ENCODE assay signal across 7 mouse cellular contexts in the genomic region with DNA sequence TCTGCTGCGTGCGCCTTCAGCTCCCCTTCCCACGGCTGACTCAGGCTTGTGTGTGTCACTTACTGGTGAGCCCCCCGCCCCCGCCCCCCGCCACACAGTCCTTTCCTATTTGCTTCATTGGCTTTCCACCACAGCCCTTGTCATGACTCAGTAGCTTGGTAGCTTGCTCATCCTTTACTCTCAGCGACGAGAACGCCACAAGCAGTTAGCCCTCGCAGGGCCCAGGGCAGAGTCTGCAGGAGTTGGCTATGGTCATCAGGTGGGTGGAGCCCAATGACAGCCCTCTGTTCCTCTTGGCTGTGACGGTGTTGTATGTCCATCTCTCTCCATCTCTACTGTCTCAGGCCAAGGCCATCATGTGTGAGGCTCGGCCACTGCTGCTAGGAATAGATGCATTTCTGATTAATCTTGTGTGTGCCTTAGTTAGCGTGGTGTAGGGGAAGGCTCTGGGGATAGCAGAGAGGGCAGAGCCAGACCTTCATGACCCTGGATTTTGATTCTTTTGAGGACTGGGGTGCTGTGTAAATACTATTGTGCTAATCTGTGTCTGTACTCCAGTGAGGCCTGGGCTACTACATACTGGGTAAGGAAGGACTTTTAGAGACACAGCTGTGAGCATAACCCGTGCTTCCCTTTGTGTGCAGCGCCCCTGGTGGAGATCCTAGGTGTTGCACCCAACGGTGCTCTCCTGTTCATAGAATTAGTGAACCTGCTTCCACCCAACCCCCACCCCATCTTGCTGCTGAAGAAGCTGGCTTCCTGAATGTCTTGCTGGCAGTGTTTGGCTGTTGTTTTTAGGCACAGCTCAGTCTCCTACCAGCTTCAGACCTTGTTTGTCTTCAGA. TPM values are rescaled to one million over a fixed set of nuclear protein-coding genes. Genes with fewer than 3 reads are reported as not detected.
DNase-seq lines count a peak whose midpoint lies in the region; ATAC-seq and TF ChIP-seq lines count a peak whose summit lies in the region.

No protein-coding gene starts in this region.

- TF ChIP-seq CTCF in kidney, adult 2 months (conservative IDR thresholded peaks at IDR 0.05; ENCODE audit: insufficient read depth, insufficient read length, low read depth, low read length): peak; percentile 85

- peak; percentile 84 for ATAC-seq in midbrain, embryonic 16.5 days

- H3K36me3 ChIP-seq in kidney, adult 2 months (ENCODE audit: control insufficient read depth, insufficient read depth, low read length): no peaks in the 10 kb centered on the region
- H3K36me3 ChIP-seq in limb, embryonic 10.5 days: 0 out of 2 replicates have a peak, but pooled peaks cover 3% of the 10 kb centered on the region
- no peaks in the 10 kb centered on the region for H3K36me3 ChIP-seq in midbrain, embryonic 16.5 days (ENCODE audit: control insufficient read depth, insufficient read depth, low read length)

- no peak for TF ChIP-seq POLR2A in kidney, adult 2 months (IDR thresholded peaks at IDR 0.05; ENCODE audit: low read depth, low read length)

- H3K9ac ChIP-seq in midbrain, embryonic 16.5 days (ENCODE audit: low read depth, low read length): 0 out of 2 replicates have a peak overlapping the region, but pooled peaks have one; percentile 1

- H3K27me3 ChIP-seq in kidney, adult 2 months (replicated peaks; ENCODE audit: control insufficient read depth, insufficient read depth, low read length): no peaks in the 10 kb centered on the region
- H3K27me3 ChIP-seq in limb, embryonic 10.5 days (ENCODE audit: low read depth, poor library complexity, severe bottlenecking): peaks cover 43% of the 10 kb centered on the region
- H3K27me3 ChIP-seq in midbrain, embryonic 16.5 days (ENCODE audit: control insufficient read depth, insufficient read depth, low read depth, low read length): no peaks in the 10 kb centered on the region

- H3K4me1 ChIP-seq in kidney, adult 2 months (ENCODE audit: control insufficient read depth, insufficient read depth, low read length): peaks cover 24% of the 10 kb centered on the region; the same call in 1 of the 2 replicates
- peaks cover 68% of the 10 kb centered on the region for H3K4me1 ChIP-seq in limb, embryonic 10.5 days
- no peaks in the 10 kb centered on the region; the same call in 1 of the 2 replicates for H3K4me1 ChIP-seq in midbrain, embryonic 16.5 days (ENCODE audit: control insufficient read depth, insufficient read depth, low read length)

- H3K4me3 ChIP-seq in kidney, adult 2 months (ENCODE audit: insufficient read depth, low read depth, low read length): no peak overlapping the region
- H3K4me3 ChIP-seq in limb, embryonic 10.5 days: no peak overlapping the region
- no peak overlapping the region for H3K4me3 ChIP-seq in midbrain, embryonic 16.5 days (ENCODE audit: low read depth, low read length)

- H3K9me3 ChIP-seq in limb, embryonic 10.5 days (replicated peaks): no peaks in the 10 kb centered on the region
- no peaks in the 10 kb centered on the region for H3K9me3 ChIP-seq in midbrain, embryonic 16.5 days (replicated peaks; ENCODE audit: control insufficient read depth, low read length, poor library complexity, severe bottlenecking)

- H3K27ac ChIP-seq in kidney, adult 2 months (ENCODE audit: insufficient read depth, low read depth, low read length): no peak overlapping the region
- peak overlapping the region; percentile 75 for H3K27ac ChIP-seq in limb, embryonic 10.5 days
- 0 out of 2 replicates have a peak overlapping the region, but pooled peaks have one; percentile 4 for H3K27ac ChIP-seq in midbrain, embryonic 16.5 days (ENCODE audit: low read length)

- 45% methylated on average over 16 of the region's 16 CpGs for WGBS in kidney, adult 2 months
- 66% methylated on average over 16 of the region's 16 CpGs for WGBS in limb, embryonic 10.5 days
- WGBS in midbrain, embryonic 16.5 days: 59% methylated on average over 16 of the region's 16 CpGs

- DNase-seq in adrenal gland, adult 2 months: peak; percentile 82
- DNase-seq in embryo, embryonic 10.5 days (ENCODE audit: low spot score): peak; percentile 95
- peak; percentile 72 to 86 for DNase-seq in gastrocnemius, postnatal 4 days (ENCODE audit: low spot score in 2 of 2)
- DNase-seq in kidney, adult 2 months: peak; percentile 89
- DNase-seq in limb, embryonic 10.5 days (ENCODE audit: low spot score): peak; percentile 92
- DNase-seq in spleen, adult 18-20 months: peak; percentile 46 to 74

- H3K4me2 ChIP-seq in midbrain, embryonic 16.5 days (ENCODE audit: low read length): no peak overlapping the region

RNA-seq across cellular contexts. Expression of a gene that starts 19.0 kb away (rescaled TPM):
- 1 to 10 TPM in 1 of 2 experiments, under 1 TPM in 1; 0.26 to 1.5 TPM for total RNA-seq in adrenal gland, adult 2 months (2021)
- 0.76 and 1.1 TPM in 2 replicates for polyA plus RNA-seq in adrenal gland, adult 2 months (2012; rRNA removed)
- 1 to 10 TPM; 4.8 to 4.9 TPM for total RNA-seq in gastrocnemius, postnatal 4 days (2021)
- 15.2 and 19.7 TPM in 2 replicates for polyA plus RNA-seq in kidney, adult 2 months (2012; rRNA removed)
- polyA plus RNA-seq in limb, embryonic 10.5 days (2016; fragmentation: Nextera tagmentation; extraction: Ambion mirVana): 5.1 and 9.9 TPM in 2 replicates
- 2.3 and 2.4 TPM in 2 replicates for polyA plus RNA-seq in midbrain, embryonic 16.5 days (2015; fragmentation: Nextera tagmentation; extraction: Ambion mirVana)
